Mouse (Mus musculus) brain, embryonic 14.5 days (tissue): ENCODE data around the gene Gm28043. TPM values are rescaled to one million over a fixed set of nuclear protein-coding genes. Genes with fewer than 3 reads are reported as not detected.

ENCODE experiments used
- DNase-seq: peaks from one replicate; pipeline ENCODE4 v3.0.0-alpha.2; 2011; ENCODE audit warnings: low read depth
- CTCF ChIP-seq: fragments of 200-500 bp; IDR thresholded peaks from 2 replicates; pipeline ENCODE4 v1.5.1; 2012; ENCODE audit warnings: inconsistent platforms, mild to moderate bottlenecking, moderate library complexity, borderline replicate concordance; ENCODE audit not compliant: insufficient read depth, insufficient read length; ENCODE audit errors: extremely low read depth
- POLR2A ChIP-seq: fragments of 200-500 bp; IDR thresholded peaks from 2 replicates; pipeline ENCODE4 v1.6.1; 2012; ENCODE audit warnings: mild to moderate bottlenecking, inconsistent platforms, borderline replicate concordance; ENCODE audit not compliant: poor library complexity, insufficient read depth, insufficient read length, severe bottlenecking; ENCODE audit errors: extremely low read depth
- polyA plus RNA-seq: library from polyadenylated mRNA; depleted of rRNA; stranded (reverse); fragments of >200 nt; gene quantifications from 2 replicates; pipeline ENCODE4 v1.2.3, GENCODE M21; 2012; rRNA removed

The Gm28043 gene
- polyA plus RNA-seq, 1 experiment = 3.4 TPM

DNA sequence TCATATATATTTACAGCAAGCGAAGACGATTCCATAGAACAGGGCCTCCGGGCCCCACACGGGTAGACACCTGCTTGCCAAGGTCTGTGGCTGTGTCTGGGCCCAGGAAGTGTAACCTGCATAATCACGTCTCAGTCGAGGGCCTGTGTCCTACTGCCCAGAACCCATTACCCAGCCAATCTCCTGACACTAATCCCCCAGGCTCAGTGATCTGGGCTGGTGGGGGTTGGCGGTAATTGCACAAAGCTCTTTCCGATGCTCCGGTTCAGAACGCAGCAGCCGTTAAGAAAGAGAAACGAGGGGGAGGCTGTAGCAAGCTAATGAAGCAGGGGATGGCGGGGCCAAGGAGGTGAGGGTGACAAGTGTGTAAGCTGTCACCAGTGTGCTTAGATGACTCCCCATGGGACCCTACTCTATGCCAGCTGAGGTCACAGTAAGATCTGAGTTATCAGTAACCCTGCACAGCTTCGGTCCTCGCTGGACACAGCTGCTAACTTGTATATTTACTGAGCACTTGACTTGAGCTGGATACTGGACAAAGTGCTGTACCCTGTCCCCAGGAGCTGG, 121.9 kb downstream of the Gm28043 start:
- peak; percentile 91 for DNase-seq
- TF ChIP-seq CTCF = no peak
- no peak for TF ChIP-seq POLR2A

DNA sequence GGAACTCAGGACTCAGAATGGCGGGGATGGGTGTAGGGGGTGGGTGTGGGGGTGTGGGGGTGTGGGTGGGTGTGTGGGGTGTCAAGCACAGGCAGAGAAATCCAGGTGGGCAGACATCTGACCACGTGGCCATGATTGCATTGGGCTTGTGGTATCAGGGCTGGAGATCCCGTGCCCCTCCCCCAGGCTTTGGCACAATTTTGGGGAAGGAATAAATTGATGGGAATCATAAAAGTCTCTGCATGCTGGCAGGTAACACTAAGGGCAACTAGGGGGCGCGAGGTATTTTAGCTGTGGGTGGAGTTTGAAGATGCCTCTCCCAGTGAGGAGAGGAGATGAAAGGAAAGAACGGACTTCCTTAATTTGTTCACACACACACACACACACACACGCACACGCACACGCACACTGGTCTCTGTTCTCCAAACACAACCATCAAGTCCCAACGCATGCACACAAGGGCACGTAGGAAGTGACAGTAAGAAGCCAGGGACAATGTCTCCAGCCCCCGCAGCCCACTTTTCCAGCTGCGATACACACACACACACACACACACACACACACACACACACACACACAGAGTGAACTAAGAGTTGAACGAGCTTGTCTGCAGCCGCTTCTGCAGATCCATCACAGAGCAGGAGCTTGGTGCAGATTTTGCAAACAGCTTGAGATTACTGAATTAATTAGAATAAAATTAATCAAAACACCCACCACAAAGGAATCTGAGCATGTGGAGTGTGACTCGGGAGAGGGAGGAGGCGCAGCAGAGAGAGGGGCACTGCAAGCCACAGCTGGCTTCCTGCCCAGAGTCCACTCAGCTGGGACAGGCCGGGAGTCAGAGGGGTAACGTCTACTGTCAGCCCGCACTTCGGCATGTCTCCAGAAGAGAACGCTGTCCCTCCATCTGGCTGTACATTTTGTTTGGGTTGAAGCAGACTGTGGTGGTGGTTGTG, 123.5 kb downstream of the Gm28043 start:
- DNase-seq = peak; percentile 95
- TF ChIP-seq CTCF (peak; percentile 44; the same call in 1 of the 2 replicates), POLR2A (no peak)

DNA sequence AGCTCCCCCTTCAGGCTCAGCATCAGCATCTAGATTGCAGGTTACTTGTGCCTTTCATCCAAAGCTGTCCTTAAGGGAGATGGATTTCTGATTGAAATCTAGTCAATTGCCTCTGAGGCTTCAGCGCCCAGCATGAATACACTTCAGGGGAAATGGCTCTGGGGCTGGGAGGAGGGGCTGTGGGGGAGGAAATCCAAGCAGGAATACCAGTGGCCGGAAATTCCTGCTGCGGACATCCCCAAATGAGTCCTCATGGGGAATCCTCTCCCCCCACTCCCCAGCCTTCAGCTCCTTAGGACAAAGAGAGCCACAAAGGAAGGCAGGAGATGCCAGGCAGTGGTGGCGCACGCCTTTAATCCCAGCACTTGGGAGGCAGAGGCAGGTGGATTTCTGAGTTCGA, 132.8 kb downstream of the Gm28043 start:
- no peak for TF ChIP-seq CTCF
- TF ChIP-seq POLR2A = no peak
- DNase-seq = no peak

Other genes starting within 250 kb of the Gm28043 start
- 11.4 and 15.6 TPM in 2 replicates for gene Pim1, start 124.1 kb upstream of the Gm28043 start, polyA plus RNA-seq
- gene Gm17657, start 65.2 kb upstream of the Gm28043 start, polyA plus RNA-seq = not detected in 2 replicates
- gene Tbc1d22b, start 65.1 kb upstream of the Gm28043 start, polyA plus RNA-seq = 29.2 and 40.6 TPM in 2 replicates
- 0.19 and 0.20 TPM in 2 replicates for gene Tmem217, start 62.5 kb upstream of the Gm28043 start, polyA plus RNA-seq
- gene Rnf8, start 86 bp upstream of the Gm28043 start, polyA plus RNA-seq = 52.9 and 57.7 TPM in 2 replicates
- gene Cmtr1, start 45.7 kb downstream of the Gm28043 start, polyA plus RNA-seq = 57.2 and 59.1 TPM in 2 replicates
- gene Ccdc167, start 102.2 kb downstream of the Gm28043 start, polyA plus RNA-seq = 18.2 and 19.1 TPM in 2 replicates